Mouse (Mus musculus) neural tube, embryonic 15.5 days (tissue): ENCODE measurements at regions not wholly inside any gene's neighbourhood (a gene's known extent, or its start where the extent isn't known, plus 50 kb on each side); places are given as distances from the start of the nearest gene placed in this dataset.

Experiments used
- ATAC-seq: fragments of 200-750 bp; cut with Nextera tagmentation; 2 replicates; pipeline ENCODE4 v1.8.0; 2017; ENCODE audit warnings: mild to moderate bottlenecking, moderate TSS enrichment, moderate library complexity; ENCODE audit not compliant: low FRiP score
- H3K27ac ChIP-seq: fragments of 300-500 bp; sonication (generic); replicated peaks from 2 replicates; pipeline ENCODE4 v1.5.1; 2015; ENCODE audit warnings: mild to moderate bottlenecking, inconsistent platforms
- H3K27me3 ChIP-seq: fragments of 300-500 bp; sonication (generic); replicated peaks from 2 replicates; pipeline ENCODE4 v1.6.1; 2015; ENCODE audit warnings: inconsistent platforms
- H3K36me3 ChIP-seq: fragments of 300-500 bp; sonication (generic); 2 replicates; pipeline ENCODE4 v1.6.1; 2015; ENCODE audit warnings: inconsistent platforms
- H3K4me1 ChIP-seq: fragments of 300-500 bp; sonication (generic); 2 replicates; pipeline ENCODE4 v1.6.1; 2015; ENCODE audit warnings: inconsistent platforms
- H3K4me2 ChIP-seq: fragments of 300-500 bp; sonication (generic); 2 replicates; pipeline ENCODE4 v1.6.1; 2015; ENCODE audit warnings: inconsistent platforms, mild to moderate bottlenecking, moderate library complexity
- H3K4me3 ChIP-seq: fragments of 300-500 bp; sonication (generic); replicated peaks from 2 replicates; pipeline ENCODE4 v1.5.1; 2015; ENCODE audit warnings: mild to moderate bottlenecking, inconsistent platforms
- H3K9ac ChIP-seq: fragments of 300-500 bp; sonication (generic); replicated peaks from 2 replicates; pipeline ENCODE4 v1.6.1; 2015; ENCODE audit warnings: mild to moderate bottlenecking, inconsistent platforms
- H3K9me3 ChIP-seq: fragments of 300-500 bp; sonication (generic); replicated peaks from 2 replicates; pipeline ENCODE4 v1.6.1; 2016; ENCODE audit warnings: inconsistent platforms
- WGBS: fragments of 180-500 bp; shearing (Covaris S2); methylation state at CpG from one replicate; pipeline ENCODE4 v1.1.7; 2015; ENCODE audit warnings: mixed read lengths; 5-methylcytosine and 5-hydroxymethylcytosine counted together

GRCm38 (mm10) chr6:50978016-50978415 lies 323.8 kb upstream of the Npvf start:
- Histone ChIP-seq H3K4me1 (peaks cover 5% of the 10 kb centered on the region; the same call in 1 of the 2 replicates), H3K27me3 (no peaks in the 10 kb centered on the region), H3K9me3 (no peaks in the 10 kb centered on the region), H3K4me2 (no peak overlapping the region), H3K27ac (0 out of 2 replicates have a peak overlapping the region, but pooled peaks have one; percentile 2), H3K36me3 (no peaks in the 10 kb centered on the region), H3K9ac (no peak overlapping the region), H3K4me3 (no peak overlapping the region)
- WGBS = 84% methylated on average over 4 of the region's 4 CpGs
- ATAC-seq = no peak

GRCm38 (mm10) chr6:50978571-50978970 lies 324.3 kb upstream of the Npvf start:
- WGBS = 39% methylated on average over 3 of the region's 3 CpGs
- Histone ChIP-seq H3K4me2 (no peak overlapping the region), H3K27ac (0 out of 2 replicates have a peak overlapping the region, but pooled peaks have one; percentile 2), H3K9me3 (no peaks in the 10 kb centered on the region), H3K4me3 (no peak overlapping the region), H3K27me3 (no peaks in the 10 kb centered on the region), H3K4me1 (peaks cover 5% of the 10 kb centered on the region; the same call in 1 of the 2 replicates), H3K9ac (no peak overlapping the region), H3K36me3 (no peaks in the 10 kb centered on the region)
- no peak for ATAC-seq

GRCm38 (mm10) chr6:50979764-50980163 lies 325.5 kb upstream of the Npvf start:
- Histone ChIP-seq H3K4me3 (no peak overlapping the region), H3K27me3 (no peaks in the 10 kb centered on the region), H3K4me1 (peaks cover 13% of the 10 kb centered on the region), H3K9ac (no peak overlapping the region), H3K4me2 (no peak overlapping the region), H3K36me3 (no peaks in the 10 kb centered on the region), H3K27ac (no peak overlapping the region), H3K9me3 (no peaks in the 10 kb centered on the region)
- no peak for ATAC-seq
- 63% methylated on average over 1 of the region's 1 CpGs for WGBS

- Histone ChIP-seq H3K4me2 (no peak overlapping the region), H3K9ac (no peak overlapping the region), H3K4me3 (no peak overlapping the region), H3K9me3 (no peaks in the 10 kb centered on the region), H3K4me1 (peaks cover 14% of the 10 kb centered on the region), H3K27me3 (no peaks in the 10 kb centered on the region), H3K27ac (no peak overlapping the region), H3K36me3 (no peaks in the 10 kb centered on the region)
- ATAC-seq = no peak
- WGBS = 90% methylated on average over 4 of the region's 4 CpGs
Observed at GRCm38 (mm10) chr6:50980311-50980710, 326.1 kb upstream of the Npvf start.

GRCm38 (mm10) chr6:50981702-50982309 lies 327.6 kb upstream of the Npvf start:
- Histone ChIP-seq H3K9ac (no peak overlapping the region), H3K36me3 (no peaks in the 10 kb centered on the region), H3K27me3 (no peaks in the 10 kb centered on the region), H3K27ac (no peak overlapping the region), H3K4me3 (no peak overlapping the region), H3K4me2 (no peak overlapping the region), H3K4me1 (peaks cover 19% of the 10 kb centered on the region), H3K9me3 (no peaks in the 10 kb centered on the region)
- WGBS = 75% methylated on average over 7 of the region's 7 CpGs
- no peak for ATAC-seq

GRCm38 (mm10) chr6:50982856-50983255 lies 328.6 kb upstream of the Npvf start:
- Histone ChIP-seq H3K27ac (no peak overlapping the region), H3K4me1 (peaks cover 13% of the 10 kb centered on the region), H3K4me2 (no peak overlapping the region), H3K9me3 (no peaks in the 10 kb centered on the region), H3K9ac (no peak overlapping the region), H3K27me3 (no peaks in the 10 kb centered on the region), H3K36me3 (no peaks in the 10 kb centered on the region), H3K4me3 (no peak overlapping the region)
- no peak for ATAC-seq
- WGBS = 81% methylated on average over 4 of the region's 4 CpGs

- H3K27ac ChIP-seq = 0 out of 2 replicates have a peak overlapping the region, but pooled peaks have one; percentile 19
- no peaks in the 10 kb centered on the region for H3K36me3 ChIP-seq
- H3K9ac ChIP-seq = no peak overlapping the region
- 40% methylated on average over 8 of the region's 8 CpGs for WGBS
- H3K9me3 ChIP-seq = no peaks in the 10 kb centered on the region
- no peak overlapping the region for H3K4me2 ChIP-seq
- peaks cover 13% of the 10 kb centered on the region for H3K4me1 ChIP-seq
- no peaks in the 10 kb centered on the region for H3K27me3 ChIP-seq
- ATAC-seq = no peak
- H3K4me3 ChIP-seq = no peak overlapping the region
Observed at GRCm38 (mm10) chr6:50983511-50984099, 329.4 kb upstream of the Npvf start.

GRCm38 (mm10) chr6:50984157-50984905 lies 330.1 kb upstream of the Npvf start:
- no peak overlapping the region for H3K4me2 ChIP-seq
- peak; percentile 38; the same call in 1 of the 2 replicates for ATAC-seq
- no peak overlapping the region for H3K4me3 ChIP-seq
- H3K36me3 ChIP-seq = no peaks in the 10 kb centered on the region
- no peak overlapping the region for H3K27ac ChIP-seq
- no peaks in the 10 kb centered on the region for H3K9me3 ChIP-seq
- WGBS = 31% methylated on average over 11 of the region's 11 CpGs
- no peaks in the 10 kb centered on the region for H3K27me3 ChIP-seq
- peaks cover 13% of the 10 kb centered on the region for H3K4me1 ChIP-seq
- H3K9ac ChIP-seq = no peak overlapping the region

GRCm38 (mm10) chr6:50986270-50986924 lies 332.2 kb upstream of the Npvf start:
- H3K27me3 ChIP-seq = no peaks in the 10 kb centered on the region
- no peak overlapping the region for H3K4me2 ChIP-seq
- no peak for ATAC-seq
- H3K4me1 ChIP-seq = peaks cover 18% of the 10 kb centered on the region
- no peak overlapping the region for H3K27ac ChIP-seq
- no peaks in the 10 kb centered on the region for H3K36me3 ChIP-seq
- WGBS = 75% methylated on average over 9 of the region's 9 CpGs
- no peaks in the 10 kb centered on the region for H3K9me3 ChIP-seq
- no peak overlapping the region for H3K9ac ChIP-seq
- H3K4me3 ChIP-seq = no peak overlapping the region

GRCm38 (mm10) chr6:50988561-50988960 lies 334.3 kb upstream of the Npvf start:
- Histone ChIP-seq H3K9ac (no peak overlapping the region), H3K4me3 (no peak overlapping the region), H3K27ac (no peak overlapping the region), H3K36me3 (no peaks in the 10 kb centered on the region), H3K9me3 (no peaks in the 10 kb centered on the region), H3K4me2 (no peak overlapping the region), H3K4me1 (peaks cover 23% of the 10 kb centered on the region), H3K27me3 (no peaks in the 10 kb centered on the region)
- no peak for ATAC-seq
- WGBS = 73% methylated on average over 3 of the region's 3 CpGs

- H3K27ac ChIP-seq = no peak overlapping the region; the same call in 1 of the 2 replicates
- peaks cover 17% of the 10 kb centered on the region; the same call in 1 of the 2 replicates for H3K4me1 ChIP-seq
- H3K9me3 ChIP-seq = no peaks in the 10 kb centered on the region
- no peaks in the 10 kb centered on the region for H3K27me3 ChIP-seq
- no peaks in the 10 kb centered on the region for H3K36me3 ChIP-seq
- WGBS = 78% methylated on average over 8 of the region's 8 CpGs
- no peak overlapping the region for H3K9ac ChIP-seq
- H3K4me3 ChIP-seq = no peak overlapping the region
- ATAC-seq = no peak
- no peak overlapping the region for H3K4me2 ChIP-seq
Observed at GRCm38 (mm10) chr6:50991528-50992125, 337.4 kb upstream of the Npvf start.
